Mouse (Mus musculus) Patski (cell line): ENCODE data around the gene C2cd4a. TPM values are rescaled to one million over a fixed set of nuclear protein-coding genes. Genes with fewer than 3 reads are reported as not detected.

ENCODE experiments used
- ATAC-seq: fragments of 100-300 bp; one replicate; pipeline ENCODE4 v1.8.0; 2021
- CTCF ChIA-PET: fragments of 350-600 bp; sonication (Branson Sonifier 250); formaldehyde crosslinking; loops from one replicate; lab custom pipeline; 2022; ENCODE audit warnings: inconsistent platforms; lab: Charles Lee
- POLR2A ChIA-PET: fragments of 350-600 bp; sonication (Branson Sonifier 250); formaldehyde crosslinking; loops from one replicate; lab custom pipeline; 2022; ENCODE audit warnings: antibody characterized with exemption, inconsistent platforms; lab: Charles Lee
- DNase-seq: peaks from one replicate; pipeline ENCODE4 v3.0.0-alpha.2; 2011; ENCODE audit warnings: low read depth, low spot score
- H3K27me3 ChIP-seq: fragments of 371-371 bp; one replicate; pipeline ENCODE4 v1.5.1; 2021
- CTCF ChIP-seq: fragments of 100-300 bp; IDR thresholded peaks from one replicate; pipeline ENCODE4 v1.5.1; 2021
- in situ Hi-C: fragments of 300-500 bp; cut with MboI; formaldehyde crosslinking; loops from 3 replicates; pipeline ENCODE4 v1.11.1; 2018; ENCODE audit warnings: low pct_unique_long_range_greater_than_20kb, mixed read lengths
- polyA plus RNA-seq: library from polyadenylated mRNA; unstranded; gene quantifications from one replicate; pipeline ENCODE4 v1.2.3, GENCODE M21; 2021

The C2cd4a gene
- polyA plus RNA-seq, 1 experiment from 2014 or later, result 0.35 TPM

DNA sequence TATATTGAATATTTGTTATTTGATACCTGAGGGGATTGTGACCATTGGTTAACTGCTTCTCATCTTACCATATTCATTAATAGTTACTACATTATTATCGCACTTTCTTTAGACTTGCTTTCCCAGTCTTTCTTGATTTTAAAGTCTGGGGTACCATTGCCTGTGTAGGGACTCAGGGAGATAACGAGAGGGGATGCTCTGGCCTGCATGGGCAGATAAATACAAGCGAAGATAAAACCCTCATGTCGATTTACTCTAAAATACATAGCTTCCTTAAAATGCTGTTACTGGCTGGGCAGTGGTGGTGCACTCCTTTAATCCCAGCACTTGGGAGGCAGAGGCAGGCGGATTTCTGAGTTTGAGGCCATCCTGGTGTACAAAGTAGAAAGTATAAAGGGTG is 31.2 kb upstream of the C2cd4a start:
- TF ChIP-seq CTCF, result no peak
- ChIA-PET POLR2A (interaction anchor here (1.4 kb wide), 1 partner anchor 30 kb away, joined by 3 read pairs; no protein-coding TSS in a partner anchor), CTCF (interaction anchor here (1.4 to 2.3 kb wide), 3 partner anchors 10 to 18 kb away, joined by 3 to 6 read pairs (median 5); no protein-coding TSS in a partner anchor)
- ATAC-seq (no peak), DNase-seq (no peak)
- H3K27me3 ChIP-seq, result no peaks in the 10 kb centered on the region
- in situ Hi-C loops, result no loop called here

DNA sequence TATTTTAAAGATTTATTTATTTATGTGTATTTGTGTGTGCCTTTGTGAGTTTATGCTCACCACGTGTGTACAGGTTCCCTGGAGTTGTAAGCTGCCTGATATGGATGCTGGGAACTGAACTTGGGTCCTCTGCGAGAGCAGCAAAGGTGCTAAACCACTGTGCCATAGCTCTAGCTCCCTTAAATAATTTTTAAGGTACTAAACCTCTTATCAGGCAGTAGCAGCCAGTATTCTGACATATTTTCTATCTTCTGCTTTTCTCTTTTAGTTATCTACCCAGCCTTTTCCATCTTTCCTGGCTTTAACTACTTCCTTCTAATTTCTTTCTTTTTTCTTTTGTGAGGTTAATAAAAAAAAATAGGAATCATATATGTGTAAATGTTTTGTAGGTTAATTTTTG is 28.1 kb upstream of the C2cd4a start:
- ChIA-PET CTCF (no interaction called here), POLR2A (no interaction called here)
- no peak for TF ChIP-seq CTCF
- DNase-seq, result no peak
- ATAC-seq, result no peak
- H3K27me3 ChIP-seq, result no peaks in the 10 kb centered on the region
- in situ Hi-C loops, result no loop called here

DNA sequence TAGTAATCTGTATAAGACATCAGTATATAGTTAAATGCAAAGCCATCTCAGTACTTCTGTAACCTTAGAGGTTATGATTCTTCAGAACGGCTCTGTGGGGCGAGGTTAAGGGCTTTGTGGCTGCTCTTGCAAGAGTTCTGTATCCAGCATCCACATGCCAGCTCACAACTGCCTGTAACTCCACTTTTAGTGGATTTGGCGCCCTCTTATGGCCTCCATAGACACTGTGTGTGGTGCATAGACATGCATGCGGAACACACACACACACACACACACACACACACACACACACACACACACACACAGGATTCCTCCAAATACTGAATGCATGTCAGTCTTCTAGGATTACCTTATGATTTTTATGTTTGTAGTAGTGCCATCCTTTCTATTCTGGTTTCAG is 19.0 kb upstream of the C2cd4a start:
- CTCF ChIA-PET, result interaction anchor here (0.9 to 1.8 kb wide), 2 partner anchors 13 to 23 kb away, joined by 4 read pairs; no protein-coding TSS in a partner anchor
- no peak for DNase-seq
- H3K27me3 ChIP-seq, result no peaks in the 10 kb centered on the region
- no peak for ATAC-seq
- POLR2A ChIA-PET, result no interaction called here
- in situ Hi-C loops, result no loop called here
- TF ChIP-seq CTCF, result peak; percentile 52

DNA sequence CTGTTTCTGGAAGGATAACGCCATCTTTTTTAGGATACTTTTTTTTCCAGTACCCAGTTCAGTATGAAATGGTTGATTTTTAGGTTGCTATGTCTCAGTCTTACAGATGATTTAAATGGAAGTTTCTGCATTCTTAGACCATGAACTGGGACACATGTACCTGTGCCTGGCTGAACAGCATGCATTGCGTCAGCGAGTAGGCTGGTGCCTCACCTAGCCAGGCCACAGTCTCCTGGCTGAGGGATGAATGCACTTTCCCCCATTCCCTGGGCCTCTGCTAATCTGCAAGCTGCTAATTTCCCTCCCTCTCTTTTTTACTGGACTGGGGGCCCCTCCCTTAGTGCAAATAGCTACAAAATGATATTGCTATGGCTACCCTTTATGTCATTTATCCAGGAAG is 17.7 kb upstream of the C2cd4a start:
- DNase-seq, result no peak
- H3K27me3 ChIP-seq, result no peaks in the 10 kb centered on the region
- ChIA-PET POLR2A (no interaction called here), CTCF (interaction anchor here (1.1 kb wide), 1 partner anchor 25 kb away, joined by 3 read pairs; no protein-coding TSS in a partner anchor)
- in situ Hi-C loops, result no loop called here
- no peak for TF ChIP-seq CTCF
- ATAC-seq, result no peak

DNA sequence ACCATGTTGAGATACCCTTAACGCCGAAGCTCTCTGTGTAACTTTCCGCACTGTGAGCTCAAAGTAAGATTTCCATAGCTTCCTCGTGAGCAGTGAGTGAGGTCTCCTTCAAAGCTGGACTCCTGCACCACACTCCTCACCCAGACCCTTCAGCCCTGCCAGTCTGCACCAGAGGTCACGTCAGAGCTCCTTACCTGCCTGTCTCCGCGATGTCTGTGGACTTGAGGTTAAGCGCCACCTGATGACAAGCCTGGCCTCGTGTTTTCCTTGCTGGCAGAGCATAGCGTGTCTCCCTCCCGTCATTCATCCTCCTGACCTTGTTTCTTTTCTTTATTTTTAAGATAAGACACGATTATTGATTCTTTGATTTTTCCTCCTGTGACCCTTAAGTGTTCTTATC is 17.3 kb upstream of the C2cd4a start:
- POLR2A ChIA-PET, result no interaction called here
- H3K27me3 ChIP-seq, result no peaks in the 10 kb centered on the region
- in situ Hi-C loops, result no loop called here
- CTCF ChIA-PET, result interaction anchor here (1.9 kb wide), 1 partner anchor 21 kb away, joined by 5 read pairs; no protein-coding TSS in a partner anchor
- no peak for TF ChIP-seq CTCF
- ATAC-seq, result no peak
- DNase-seq, result no peak

DNA sequence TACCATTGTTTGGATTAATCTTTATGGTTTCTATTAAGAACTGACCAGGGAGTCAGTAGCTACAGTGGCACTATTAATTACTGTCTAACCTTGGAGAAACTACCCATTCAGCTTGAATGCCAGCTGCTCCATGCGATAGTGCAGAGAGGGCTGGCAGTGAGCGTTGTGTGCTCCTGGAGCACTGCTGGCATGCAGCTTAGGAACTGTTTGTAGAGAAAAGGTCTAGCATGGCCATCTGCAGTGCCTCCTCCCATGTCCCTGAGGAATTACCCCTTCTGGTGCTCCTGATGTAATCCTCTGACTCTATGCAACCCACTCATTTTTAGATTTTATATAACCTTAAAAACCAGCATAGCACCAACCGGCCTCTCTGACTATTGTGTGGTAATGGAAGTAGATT is 15.5 kb upstream of the C2cd4a start:
- CTCF ChIA-PET, result interaction anchor here (1.7 to 1.9 kb wide), 2 partner anchors 9 to 19 kb away, joined by 4 to 5 read pairs; no protein-coding TSS in a partner anchor
- H3K27me3 ChIP-seq, result no peaks in the 10 kb centered on the region
- in situ Hi-C loops, result no loop called here
- no peak for ATAC-seq
- no peak for DNase-seq
- no peak for TF ChIP-seq CTCF
- POLR2A ChIA-PET, result no interaction called here

DNA sequence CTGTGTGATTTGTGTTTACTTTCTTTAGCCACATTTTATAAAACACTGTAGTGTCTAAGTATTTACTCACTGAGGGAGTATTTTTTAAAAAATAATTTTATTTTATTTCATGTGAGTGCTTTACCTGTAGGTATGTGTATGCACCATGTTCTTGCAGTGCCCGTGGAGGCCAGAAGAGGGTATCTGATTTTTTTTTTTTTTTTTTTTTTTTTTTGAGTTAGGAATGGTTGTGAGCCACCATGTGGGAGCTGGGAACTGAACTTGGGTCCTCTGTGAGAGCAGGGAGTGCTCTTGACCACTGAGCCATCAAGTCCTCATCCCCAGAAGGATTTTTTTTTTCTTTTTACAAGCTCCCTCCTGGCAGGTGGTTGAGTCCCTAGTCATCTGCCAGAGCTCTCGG is 14.0 kb upstream of the C2cd4a start:
- in situ Hi-C loops, result no loop called here
- H3K27me3 ChIP-seq, result no peaks in the 10 kb centered on the region
- DNase-seq (no peak), ATAC-seq (no peak)
- TF ChIP-seq CTCF, result no peak
- ChIA-PET POLR2A (interaction anchor here (0.7 kb wide), 1 partner anchor 1525 kb away, joined by 4 read pairs; no protein-coding TSS in a partner anchor), CTCF (interaction anchor here (1.6 to 1.7 kb wide), 2 partner anchors 18 to 41 kb away, joined by 3 to 4 read pairs; no protein-coding TSS in a partner anchor)

DNA sequence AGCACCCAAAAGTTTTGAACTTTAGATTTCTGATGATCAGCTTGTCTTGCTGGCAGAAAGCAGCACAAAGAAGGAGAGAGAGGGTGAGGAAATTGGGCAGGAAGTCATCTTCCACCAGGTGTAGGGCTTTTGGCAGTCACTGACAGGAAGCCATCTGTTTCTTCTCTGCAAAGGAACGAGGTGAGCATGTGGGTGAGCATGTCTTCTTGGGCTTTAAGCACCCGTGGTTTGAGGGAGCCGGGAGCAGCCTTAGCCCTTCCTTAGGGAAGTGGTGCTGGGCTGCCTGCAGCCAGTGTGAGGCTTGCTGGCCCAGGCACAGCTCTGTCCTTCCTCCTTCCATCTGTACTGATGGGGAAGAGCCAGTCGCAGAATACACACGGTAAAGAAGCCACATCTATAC is 13.5 kb upstream of the C2cd4a start:
- no peaks in the 10 kb centered on the region for H3K27me3 ChIP-seq
- ChIA-PET POLR2A (no interaction called here), CTCF (interaction anchor here (1.6 to 1.7 kb wide), 2 partner anchors 18 to 41 kb away, joined by 3 to 4 read pairs; no protein-coding TSS in a partner anchor)
- in situ Hi-C loops, result no loop called here
- ATAC-seq, result no peak
- TF ChIP-seq CTCF, result no peak
- DNase-seq, result no peak

DNA sequence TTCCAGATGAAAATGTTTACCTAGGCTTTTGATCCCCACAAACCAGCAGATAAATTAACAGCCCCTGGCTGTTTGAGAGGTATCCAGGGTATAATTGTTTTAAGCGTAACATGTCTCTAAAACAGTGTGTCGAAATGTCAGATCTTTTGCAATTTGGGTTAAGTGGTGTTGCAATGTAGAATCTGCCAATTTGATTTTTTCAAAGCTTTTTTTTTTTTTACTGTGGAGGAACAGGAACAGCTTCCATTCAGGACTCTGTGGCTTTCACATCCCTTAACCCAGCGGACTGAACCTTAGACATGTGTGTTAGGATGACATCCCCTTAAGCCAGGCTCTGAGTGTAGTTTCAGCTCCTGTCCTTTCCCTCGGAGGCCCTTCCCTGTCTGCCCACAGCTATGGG is 12.9 kb upstream of the C2cd4a start:
- TF ChIP-seq CTCF, result no peak
- DNase-seq (no peak), ATAC-seq (no peak)
- ChIA-PET POLR2A (no interaction called here), CTCF (interaction anchor here (1.6 to 1.7 kb wide), 2 partner anchors 19 to 42 kb away, joined by 3 to 4 read pairs; no protein-coding TSS in a partner anchor)
- no peaks in the 10 kb centered on the region for H3K27me3 ChIP-seq
- in situ Hi-C loops, result no loop called here

DNA sequence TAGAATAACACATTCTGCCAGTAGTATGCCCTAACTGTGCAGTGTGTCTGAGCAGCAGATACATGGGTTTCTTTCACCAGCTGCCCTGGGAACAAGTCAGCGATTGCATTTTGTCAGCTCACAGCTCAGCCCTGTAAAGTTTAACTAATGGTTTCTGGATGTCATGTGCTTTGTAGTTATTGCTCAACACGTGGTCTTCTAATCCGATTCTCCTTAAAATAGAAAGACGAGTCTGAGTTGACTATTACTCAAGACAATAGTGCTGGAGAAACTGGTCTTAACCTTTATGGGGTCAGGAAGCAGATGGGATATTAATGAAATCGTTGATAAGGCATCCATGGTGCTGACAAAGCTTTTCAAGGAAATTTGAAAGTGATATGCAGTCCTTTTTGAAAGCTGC is 10.7 kb upstream of the C2cd4a start:
- ATAC-seq, result peak; percentile 21
- TF ChIP-seq CTCF, result no peak
- no peaks in the 10 kb centered on the region for H3K27me3 ChIP-seq
- in situ Hi-C loops, result no loop called here
- POLR2A ChIA-PET, result interaction anchor here (0.6 kb wide), 1 partner anchor 527 kb away, joined by 5 read pairs; no protein-coding TSS in a partner anchor
- CTCF ChIA-PET, result interaction anchor here (1.2 to 1.4 kb wide), 2 partner anchors 14 to 16 kb away, joined by 3 to 8 read pairs; no protein-coding TSS in a partner anchor
- DNase-seq, result no peak
